Mouse (Mus musculus): ENCODE measurements around the gene Tmem208.

Tmem208 gene

GRCm38 (mm10) chr8:105354549-105354948 lies 28.4 kb downstream of the Tmem208 start:
- no peak for DNase-seq (ENCODE audit: low spot score)

GRCm38 (mm10) chr8:105355179-105356024 lies 29.2 kb downstream of the Tmem208 start:
- no peak for DNase-seq (ENCODE audit: low spot score)

GRCm38 (mm10) chr8:105356681-105357080 lies 30.5 kb downstream of the Tmem208 start:
- no peak for DNase-seq (ENCODE audit: low spot score)

- no peak for DNase-seq (ENCODE audit: low spot score)
These were observed 33.1 kb downstream of the Tmem208 start for GRCm38 (mm10) chr8:105359208-105359607.

- DNase-seq (ENCODE audit: low spot score), result no peak
These were observed 33.5 kb downstream of the Tmem208 start for GRCm38 (mm10) chr8:105359646-105360045.

GRCm38 (mm10) chr8:105361751-105362702 lies 35.9 kb downstream of the Tmem208 start:
- no peak for DNase-seq (ENCODE audit: low spot score)

GRCm38 (mm10) chr8:105367107-105367506 lies 41.0 kb downstream of the Tmem208 start:
- DNase-seq (ENCODE audit: low spot score), result no peak

GRCm38 (mm10) chr8:105372473-105372872 lies 46.3 kb downstream of the Tmem208 start:
- no peak for DNase-seq (ENCODE audit: low spot score)

GRCm38 (mm10) chr8:105373032-105373431 lies 46.9 kb downstream of the Tmem208 start, which contains the start of gene Plekhg4:
TSS of gene Plekhg4 (plus strand) at chr8:105373274.
- no peak for DNase-seq (ENCODE audit: low spot score)

- peak; percentile 25 for DNase-seq (ENCODE audit: low spot score)
These were observed 48.4 kb downstream of the Tmem208 start for GRCm38 (mm10) chr8:105374513-105374966.

- DNase-seq (ENCODE audit: low spot score), result no peak
These were observed 52.5 kb downstream of the Tmem208 start for GRCm38 (mm10) chr8:105378673-105379072.

GRCm38 (mm10) chr8:105380308-105380707 lies 54.2 kb downstream of the Tmem208 start:
- no peak for DNase-seq (ENCODE audit: low spot score)

GRCm38 (mm10) chr8:105384070-105384469 lies 57.9 kb downstream of the Tmem208 start:
- no peak for DNase-seq (ENCODE audit: low spot score)
